Mouse (Mus musculus): ENCODE results near the gene Cask. TPM values are rescaled to one million over a fixed set of nuclear protein-coding genes. Genes with fewer than 3 reads are reported as not detected.

Gene Cask
- polyA plus RNA-seq, 3 experiments from 2014 or later, result 0.39 to 0.77 (median 0.57) TPM

DNA sequence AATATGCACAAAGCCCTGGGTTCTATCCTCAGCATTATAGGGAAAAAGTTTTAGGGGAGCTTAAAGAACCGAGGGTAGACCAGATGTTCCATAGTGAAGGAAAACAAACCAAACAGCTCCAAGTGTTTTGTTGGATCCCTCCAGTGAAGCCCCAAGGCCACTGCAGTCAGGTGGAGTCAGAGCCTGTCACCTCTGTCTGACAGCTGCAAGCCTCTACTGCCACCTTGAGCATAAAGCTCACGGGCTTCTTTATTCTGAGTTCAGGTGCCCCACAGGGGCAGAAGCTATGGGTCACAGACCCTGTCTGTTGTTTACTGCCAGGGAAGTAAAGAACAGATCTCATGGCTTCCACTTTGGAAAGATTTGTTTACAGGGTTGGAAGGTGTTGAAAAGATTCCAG lies 338.0 kb downstream of the Cask start:
- ATAC-seq, result no peak

DNA sequence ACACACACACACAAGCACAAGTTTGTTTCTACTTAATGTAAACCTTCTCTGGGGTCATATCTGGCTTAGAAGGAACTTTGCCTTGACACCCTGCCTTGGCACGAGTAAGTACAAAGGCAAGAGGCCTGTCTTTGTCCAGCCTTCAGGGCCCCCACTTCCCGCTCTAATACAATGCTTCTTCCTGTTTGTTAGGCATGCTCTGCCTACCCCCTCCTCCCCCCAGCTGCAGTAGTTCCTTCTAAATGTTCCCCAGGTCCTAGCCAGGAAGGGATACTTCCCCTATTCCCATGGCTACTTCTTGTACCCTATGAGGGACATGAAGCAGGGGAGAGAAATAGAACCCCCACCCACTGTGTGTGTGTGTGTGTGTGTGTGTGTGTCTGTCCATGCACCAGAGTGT lies 344.8 kb downstream of the Cask start:
- no peak for ATAC-seq

- ATAC-seq, result no peak
These were observed 346.8 kb downstream of the Cask start for GRCm38 (mm10) chrX:13504389-13504788.

GRCm38 (mm10) chrX:13502862-13503375 lies 348.2 kb downstream of the Cask start:
- ATAC-seq, result no peak

- ATAC-seq, result no peak
These were observed 350.9 kb downstream of the Cask start for GRCm38 (mm10) chrX:13500284-13500683.

DNA sequence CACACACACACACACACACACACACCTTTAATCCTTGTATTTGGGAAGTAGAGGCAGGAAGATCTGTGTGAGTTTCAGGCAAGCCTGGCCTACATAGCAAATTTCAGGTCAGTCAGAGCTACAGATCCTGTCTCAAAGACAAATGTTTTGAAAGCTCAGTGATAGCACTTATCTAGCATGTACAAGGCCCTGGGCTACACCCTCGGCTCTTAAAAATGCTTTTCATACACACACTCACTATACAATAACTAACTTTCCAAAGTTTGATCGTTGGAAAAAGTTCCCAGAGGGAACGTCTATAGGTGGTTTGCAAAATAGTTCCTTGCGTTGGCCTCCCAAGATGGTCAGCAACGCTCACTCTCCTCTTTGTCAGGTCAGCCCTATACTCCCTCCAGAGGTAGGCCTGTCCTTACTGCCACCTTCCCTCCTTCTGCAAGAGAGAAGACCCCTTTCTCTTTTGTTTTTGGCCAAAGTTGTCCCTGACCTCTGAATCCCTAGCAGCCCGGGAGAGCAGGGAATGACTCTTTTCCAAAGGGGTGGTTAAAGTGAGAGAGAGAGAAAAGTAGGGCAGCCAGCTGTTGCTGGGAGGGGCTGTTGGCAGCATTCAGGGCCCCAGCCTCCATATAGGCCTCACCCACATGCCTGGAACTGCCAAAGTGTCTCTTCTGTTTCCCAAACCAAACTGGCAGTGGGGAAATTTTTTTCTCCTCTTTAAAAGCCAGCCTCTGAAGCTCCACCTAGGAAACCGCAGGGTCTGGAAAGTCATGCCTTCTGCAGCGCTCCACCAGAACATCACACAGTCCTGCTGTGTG lies 356.1 kb downstream of the Cask start:
- no peak for ATAC-seq

DNA sequence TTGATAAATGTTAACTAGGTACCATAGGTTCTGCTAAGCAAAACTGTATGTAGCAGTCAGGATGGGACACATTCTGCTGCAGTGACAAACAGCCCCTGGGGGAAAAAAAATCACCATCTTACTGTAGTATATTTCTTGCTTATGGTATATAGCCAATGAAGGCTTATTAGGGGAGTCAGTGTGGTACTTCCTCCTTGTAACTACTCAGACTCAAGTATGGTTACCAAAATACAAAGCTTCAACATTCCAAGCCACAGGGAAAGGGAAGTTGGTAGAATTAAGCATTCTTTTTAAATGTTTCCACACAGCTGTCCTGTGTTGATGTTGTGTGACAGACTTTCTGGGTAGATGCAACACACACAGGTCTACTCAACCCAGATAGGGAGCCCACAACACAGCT lies 358.2 kb downstream of the Cask start:
- no peak for ATAC-seq

GRCm38 (mm10) chrX:13490941-13491340 lies 360.2 kb downstream of the Cask start:
- no peak for ATAC-seq

GRCm38 (mm10) chrX:13489761-13490160 lies 361.4 kb downstream of the Cask start:
- no peak for ATAC-seq

DNA sequence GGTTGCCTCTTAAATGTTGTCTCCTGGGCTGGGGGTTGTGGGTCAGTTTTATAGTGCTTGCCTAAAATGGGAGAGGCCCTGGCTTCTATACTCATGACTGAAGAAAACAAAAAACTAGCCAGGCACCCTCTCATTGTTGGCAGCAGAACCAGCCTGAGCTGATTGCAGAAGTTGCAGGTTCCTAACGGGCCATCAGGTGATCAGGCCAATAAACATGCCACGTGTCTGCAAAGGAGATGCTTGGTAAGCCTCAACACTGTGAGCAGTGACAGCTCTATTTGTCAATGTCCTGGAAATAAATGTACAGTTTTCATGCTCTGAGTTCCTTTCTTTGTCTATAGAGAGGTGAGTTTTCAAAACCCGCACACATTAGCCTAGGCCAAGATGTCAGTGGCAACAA lies 362.2 kb downstream of the Cask start:
- ATAC-seq, result no peak

DNA sequence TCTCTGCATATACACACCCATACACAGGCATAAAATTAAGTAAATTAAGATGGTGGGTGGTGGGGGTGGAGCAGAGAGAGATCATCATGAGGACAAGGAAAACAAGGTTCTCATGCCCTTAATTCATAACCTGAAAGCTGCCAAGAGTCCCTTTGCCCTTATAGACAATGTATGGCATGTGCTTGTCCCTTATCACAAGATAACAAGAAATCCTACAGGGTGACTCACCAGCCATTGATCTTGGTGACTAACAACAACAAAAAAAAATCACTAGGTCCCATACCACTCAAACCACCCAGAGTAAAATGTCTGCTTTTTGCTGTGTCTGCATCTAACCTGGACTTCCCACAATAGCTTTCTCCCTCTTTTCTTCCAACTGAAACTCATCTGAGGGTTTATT lies 366.7 kb downstream of the Cask start:
- ATAC-seq, result no peak

DNA sequence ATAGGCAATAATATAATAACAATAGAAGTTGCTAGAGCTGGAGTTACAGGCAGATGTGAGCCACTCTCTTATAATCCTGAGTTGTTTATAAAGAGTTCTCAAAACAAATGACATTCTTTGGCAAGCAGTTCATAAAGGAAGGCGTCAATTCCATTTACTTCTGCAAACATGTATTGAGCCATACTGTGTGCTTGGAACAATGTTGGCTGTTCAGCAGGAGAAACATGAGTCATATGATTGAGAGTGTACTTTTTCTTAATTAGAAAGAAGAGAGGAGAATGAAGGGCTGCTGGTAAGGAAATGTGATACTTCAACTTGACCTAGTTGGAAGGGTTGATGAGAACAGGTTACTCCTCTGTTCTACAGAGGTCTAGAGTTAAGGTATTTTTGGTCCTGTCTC lies 368.6 kb downstream of the Cask start:
- ATAC-seq, result no peak

- no peak for ATAC-seq
These were observed 371.6 kb downstream of the Cask start for GRCm38 (mm10) chrX:13479570-13479969.

DNA sequence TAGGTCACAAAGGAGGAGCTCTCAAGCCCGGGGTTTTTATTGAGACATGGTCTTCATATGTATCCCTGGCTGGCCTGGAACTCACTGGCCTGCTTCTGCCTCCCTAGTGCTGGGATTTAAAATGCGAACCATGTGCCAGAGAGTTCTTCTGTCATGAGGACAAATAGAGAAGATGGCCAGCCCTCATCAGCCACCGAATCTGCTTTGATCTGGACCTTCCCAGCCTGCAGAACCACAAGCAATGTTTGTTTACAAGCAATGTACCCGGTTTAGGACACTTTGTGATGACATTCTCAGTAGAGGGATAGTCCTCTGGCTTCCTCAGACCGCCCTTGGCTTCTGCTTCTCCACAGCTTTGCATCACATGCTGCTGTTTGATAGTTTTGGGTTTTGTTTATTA lies 372.9 kb downstream of the Cask start:
- no peak for ATAC-seq

DNA sequence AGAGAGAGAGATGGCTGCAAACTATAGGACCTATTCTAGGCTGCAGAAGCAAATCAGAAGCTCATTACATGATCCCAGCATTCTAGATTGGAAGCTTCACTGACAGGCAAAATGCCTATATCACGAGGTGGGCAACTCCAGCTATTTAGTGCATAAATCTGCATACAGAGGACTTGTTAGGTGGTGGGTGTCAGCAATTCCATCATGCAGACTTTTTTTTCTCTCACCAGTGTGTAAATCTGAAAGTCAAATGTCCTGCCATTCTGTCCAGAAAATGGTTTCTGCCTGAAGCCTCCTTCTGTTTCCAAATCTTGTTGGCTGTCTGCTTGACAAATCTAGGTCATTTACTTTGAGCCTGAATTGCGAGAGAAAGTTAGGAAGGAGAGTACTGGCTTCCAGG lies 373.6 kb downstream of the Cask start:
- no peak for ATAC-seq

GRCm38 (mm10) chrX:13475382-13475781 lies 375.8 kb downstream of the Cask start:
- ATAC-seq, result no peak

GRCm38 (mm10) chrX:13472751-13473225 lies 378.4 kb downstream of the Cask start:
- ATAC-seq, result no peak

- ATAC-seq, result no peak
These were observed 379.2 kb downstream of the Cask start for GRCm38 (mm10) chrX:13471925-13472324.

DNA sequence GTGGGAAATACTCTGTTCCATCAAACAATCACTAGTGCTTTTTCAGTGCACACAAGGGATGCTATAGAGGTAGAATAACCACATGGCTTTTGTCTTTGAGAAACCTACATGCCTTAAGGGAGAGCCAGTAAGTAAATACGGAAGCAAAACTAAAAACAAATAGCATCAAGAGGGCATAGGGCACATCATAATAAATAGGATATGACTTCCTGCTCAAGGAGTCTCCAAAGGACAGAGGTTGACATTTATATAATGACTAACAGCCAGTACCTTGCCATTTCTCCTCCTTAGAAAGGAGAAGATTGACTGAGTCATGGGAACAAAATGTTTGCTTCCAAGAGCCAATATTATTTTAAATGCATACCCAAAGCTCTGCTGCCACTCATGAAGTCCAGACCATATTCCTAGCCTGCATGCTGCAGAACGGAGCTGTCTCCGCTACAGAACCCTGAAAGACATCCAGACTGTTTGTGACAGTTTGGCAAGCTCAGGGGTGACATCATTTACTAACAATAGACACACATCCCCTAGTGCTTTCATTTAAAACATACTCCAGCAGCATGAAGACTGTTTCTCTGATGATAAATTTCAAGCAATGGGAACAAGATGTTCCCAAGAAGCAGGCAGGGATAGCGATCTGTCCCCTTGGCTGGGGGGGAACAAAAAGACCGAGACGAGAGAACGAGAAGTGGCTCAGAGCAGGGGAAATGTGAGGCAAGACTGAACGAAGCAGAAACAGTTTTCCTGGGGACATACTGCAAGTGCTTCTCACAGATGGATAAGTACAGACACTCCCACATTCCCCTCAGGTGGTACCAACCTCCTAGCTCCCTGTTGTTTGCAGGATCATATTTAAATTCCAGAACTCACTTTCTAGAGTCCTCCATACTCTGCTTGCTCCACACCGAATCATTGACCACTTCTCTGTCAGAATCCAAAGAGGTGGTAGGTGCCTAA lies 381.7 kb downstream of the Cask start:
- no peak for ATAC-seq

DNA sequence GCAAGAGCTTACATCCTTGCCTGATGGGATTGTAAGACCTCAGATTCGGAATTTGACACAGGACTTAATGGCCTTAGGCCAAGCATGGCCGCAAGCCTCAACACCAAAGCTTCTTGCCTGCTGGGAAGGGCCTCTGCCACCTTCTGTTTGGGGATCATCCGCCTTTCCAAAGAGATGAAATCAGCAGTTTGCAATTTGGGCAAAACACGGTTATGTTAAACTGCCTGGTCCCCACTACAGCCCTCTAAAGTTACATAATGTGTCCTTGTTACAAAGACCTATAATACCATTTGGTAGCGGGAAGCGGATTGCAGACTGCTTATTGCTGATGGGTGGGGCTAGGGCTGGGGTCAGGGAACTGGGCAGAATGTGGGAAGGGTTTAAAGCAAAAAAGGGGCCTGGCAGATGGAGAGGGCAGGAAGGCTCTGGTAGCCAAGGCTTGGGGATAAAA lies 384.0 kb downstream of the Cask start:
- ATAC-seq, result no peak
